Comparison of ENCODE assay signal across 15 mouse cellular contexts in the genomic region with DNA sequence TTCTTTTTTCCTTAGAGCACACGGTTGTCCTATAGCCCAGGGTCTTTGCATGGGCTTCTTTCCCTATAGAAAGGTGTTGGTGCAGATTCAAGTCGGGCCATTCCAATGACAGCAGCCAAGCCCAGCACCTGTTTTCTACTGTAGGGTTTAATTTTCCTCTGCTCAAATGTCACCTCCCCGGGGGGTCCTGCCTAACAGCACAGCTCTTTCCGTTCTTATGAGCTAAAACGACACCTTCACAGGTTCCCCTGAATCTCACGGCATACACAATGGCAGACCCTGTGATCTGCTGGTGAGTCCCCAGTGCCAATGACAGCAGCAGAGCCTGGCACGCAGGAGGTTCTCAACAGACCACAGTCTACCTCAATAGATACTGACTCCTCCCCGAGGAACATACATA. TPM values are rescaled to one million over a fixed set of nuclear protein-coding genes. Genes with fewer than 3 reads are reported as not detected.
"Had no signal": no experiment of that assay in that cellular context is flagged by ENCODE, and none has a peak within 500 bp of the region (broad histone marks: within the 10 kb centered on the region; RNA-seq: fewer than 3 reads in every experiment).

No protein-coding gene starts in this region.

- H3K4me3 ChIP-seq: left cerebral cortex, adult 2 months; limb, embryonic 10.5 days; liver, embryonic 15.5 days; midbrain, embryonic 10.5 days; myocyte; neural tube, embryonic 12.5 days had no signal

- H3K9me3 ChIP-seq: limb, embryonic 10.5 days; liver, embryonic 15.5 days; midbrain, embryonic 10.5 days; neural tube, embryonic 12.5 days had no signal

- H3K4me1 ChIP-seq: liver, embryonic 15.5 days had no signal

- H3K9ac ChIP-seq: liver, embryonic 15.5 days; neural tube, embryonic 12.5 days had no signal

- H3K36me3 ChIP-seq: limb, embryonic 10.5 days; liver, embryonic 15.5 days; midbrain, embryonic 10.5 days; neural tube, embryonic 12.5 days had no signal

- H3K27me3 ChIP-seq: neural tube, embryonic 12.5 days had no signal

- ATAC-seq: lung, postnatal 0 days had no signal

- H3K4me2 ChIP-seq: liver, embryonic 11.5 days; liver, embryonic 15.5 days; neural tube, embryonic 12.5 days had no signal

- DNase-seq: kidney, adult 8-10 months; kidney, postnatal 25 days; lung, adult 2 months; lung, postnatal 36 days; thymus, postnatal 4 days had no signal

- H3K27ac ChIP-seq: left cerebral cortex, adult 2 months; limb, embryonic 10.5 days; liver, embryonic 15.5 days; midbrain, embryonic 10.5 days; neural tube, embryonic 12.5 days; stomach, postnatal 0 days had no signal

RNA-seq across cellular contexts. Expression of gene Iqsec3, which starts 16.1 kb away (rescaled TPM):
- total RNA-seq: megakaryocyte progenitor cell, adult 5-6 weeks had no signal
- polyA plus RNA-seq: liver, embryonic 15.5 days; lung, postnatal 0 days had no signal
